Mouse (Mus musculus): ENCODE results near the gene Eif3k. TPM values are rescaled to one million over a fixed set of nuclear protein-coding genes. Genes with fewer than 3 reads are reported as not detected.

Gene Eif3k
- polyA plus RNA-seq (2012; rRNA removed): 411 and 463 TPM in 2 replicates

DNA sequence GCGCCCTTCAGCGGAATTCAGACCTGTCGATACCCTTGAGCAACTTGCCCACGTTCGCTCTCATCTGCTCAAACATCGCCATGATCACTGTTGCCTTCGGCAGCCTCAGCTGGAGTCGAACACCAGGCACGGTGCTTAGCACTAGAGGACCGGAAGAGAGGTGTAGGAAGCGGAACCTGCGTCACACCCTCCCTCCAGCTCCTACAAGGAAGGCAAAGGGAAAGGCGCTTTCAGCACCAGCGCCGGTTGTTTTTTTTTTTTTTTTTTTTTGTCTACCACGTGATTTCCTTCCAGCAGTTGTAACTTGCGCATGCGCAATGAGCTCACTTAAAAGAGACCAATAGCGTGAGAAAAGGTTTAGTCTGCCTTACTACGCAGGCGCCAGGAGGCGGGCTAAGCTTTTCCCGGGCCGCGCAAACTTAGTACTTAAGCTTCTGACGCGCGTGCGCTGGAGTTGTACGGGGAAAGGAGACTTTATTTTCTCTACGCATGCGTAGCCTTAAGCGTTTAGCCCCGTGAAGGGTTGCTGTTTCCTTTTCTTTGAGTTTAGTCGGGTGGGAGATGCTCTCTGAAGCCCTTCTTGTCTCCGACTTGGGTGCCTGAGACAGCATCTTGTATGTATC lies at the start of gene Eif3k, which contains the start of gene Map4k1:
Gene Eif3k (minus strand): TSS at position 214 of the 623 bp plus-strand sequence.
Gene Map4k1 (plus strand): TSS at position 400 of the 623 bp plus-strand sequence.
- DNase-seq (ENCODE audit: low read depth): peak; percentile 100
- peak; percentile 39; the same call in 1 of the 2 replicates for TF ChIP-seq POLR2A (IDR thresholded peaks at IDR 0.05; ENCODE audit: borderline replicate concordance, extremely low read depth, insufficient read depth, insufficient read length, poor library complexity, severe bottlenecking)
- no peak for TF ChIP-seq CTCF (IDR thresholded peaks at IDR 0.05; ENCODE audit: borderline replicate concordance, extremely low read depth, insufficient read depth, insufficient read length)

DNA sequence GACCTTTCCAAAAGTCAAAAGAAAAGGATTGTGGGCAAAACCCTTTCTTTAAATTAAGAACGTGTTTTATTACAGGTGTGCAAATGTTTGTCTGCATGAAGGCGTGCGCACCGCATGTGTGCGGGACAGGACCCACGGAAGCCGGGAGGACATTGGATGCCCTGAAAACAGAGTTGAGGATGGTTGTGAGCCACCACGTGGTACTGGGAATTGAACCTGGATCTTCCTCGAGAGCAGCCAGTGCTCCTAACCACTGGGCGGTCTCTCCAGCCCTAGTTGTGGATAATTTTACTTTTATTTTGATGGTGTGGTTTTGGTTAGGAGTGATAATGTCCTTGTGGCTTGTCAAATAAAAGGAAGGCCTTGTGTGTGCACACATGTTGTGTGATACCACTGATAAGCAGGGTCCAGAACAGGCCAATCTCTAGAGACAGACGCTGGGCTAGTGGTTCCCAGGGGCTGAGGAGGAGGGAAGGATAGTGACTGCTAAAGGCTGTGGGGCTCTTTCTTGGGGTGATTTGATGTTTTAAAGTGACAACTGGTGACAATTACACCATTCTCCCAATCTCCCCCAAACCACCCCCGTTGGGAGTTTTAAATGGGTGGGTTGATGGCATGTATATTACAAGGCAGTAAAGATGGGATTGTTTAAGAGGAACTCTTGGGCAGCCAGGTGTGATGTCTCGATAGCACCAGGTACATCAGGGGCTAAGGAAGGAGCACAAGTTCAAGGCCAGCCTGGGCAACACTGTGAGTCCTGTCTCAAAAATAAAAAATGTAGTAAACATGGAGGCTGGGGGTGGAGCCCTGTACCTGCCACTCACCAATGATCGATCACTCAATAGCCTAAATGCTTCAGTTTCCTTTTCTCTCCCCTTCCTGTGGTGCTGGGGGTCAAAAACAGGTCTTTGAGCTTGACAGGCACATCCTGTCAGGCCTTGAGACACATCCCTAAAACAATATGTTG lies 48.3 kb upstream of the Eif3k start:
- TF ChIP-seq CTCF (IDR thresholded peaks at IDR 0.05; ENCODE audit: borderline replicate concordance, extremely low read depth, insufficient read depth, insufficient read length) (no peak), POLR2A (IDR thresholded peaks at IDR 0.05; ENCODE audit: borderline replicate concordance, extremely low read depth, insufficient read depth, insufficient read length, poor library complexity, severe bottlenecking) (no peak)
- no peak for DNase-seq (ENCODE audit: low read depth)

DNA sequence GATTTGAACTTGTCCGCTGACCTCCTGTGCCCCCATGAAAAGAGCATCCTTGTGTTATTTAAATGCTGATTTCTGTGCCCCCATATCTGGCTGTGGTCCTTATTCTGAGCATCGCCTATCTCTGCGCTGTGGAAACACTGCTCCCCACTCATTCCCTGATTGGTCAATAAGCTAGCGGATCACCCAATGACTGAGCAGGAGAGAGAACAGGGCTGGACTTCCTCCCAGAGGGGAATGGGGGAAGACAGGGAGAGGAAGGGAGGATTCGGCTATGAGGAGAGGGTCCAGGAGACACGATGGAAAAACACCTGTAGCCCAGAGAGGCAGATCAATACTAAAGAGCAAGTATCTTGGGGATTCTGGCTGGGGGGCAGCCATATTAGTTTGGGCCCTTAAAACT lies 47.1 kb upstream of the Eif3k start:
- TF ChIP-seq CTCF (IDR thresholded peaks at IDR 0.05; ENCODE audit: borderline replicate concordance, extremely low read depth, insufficient read depth, insufficient read length): no peak

DNA sequence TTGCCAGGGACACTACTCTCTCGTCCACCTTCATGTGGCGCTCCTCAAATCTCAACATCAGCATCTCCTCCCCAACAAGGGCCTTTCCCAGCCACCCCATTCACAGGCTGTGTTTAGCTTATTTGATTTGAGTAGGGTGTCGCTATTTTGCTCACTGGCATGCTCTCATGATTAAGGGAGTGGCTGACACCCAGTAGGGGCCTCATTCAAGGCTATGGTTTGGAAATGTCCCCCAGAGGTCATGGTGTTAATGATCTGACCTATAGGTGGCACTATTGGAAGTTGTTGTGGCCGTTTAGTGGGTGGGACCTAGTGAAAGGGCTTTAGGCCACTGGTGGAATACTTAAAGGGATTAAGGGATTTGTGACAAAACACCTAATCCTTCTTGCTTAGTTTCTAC lies 45.1 kb upstream of the Eif3k start:
- TF ChIP-seq CTCF (IDR thresholded peaks at IDR 0.05; ENCODE audit: borderline replicate concordance, extremely low read depth, insufficient read depth, insufficient read length) (no peak), POLR2A (IDR thresholded peaks at IDR 0.05; ENCODE audit: borderline replicate concordance, extremely low read depth, insufficient read depth, insufficient read length, poor library complexity, severe bottlenecking) (no peak)
- DNase-seq (ENCODE audit: low read depth): no peak

More for the DNA sequence above, 47.1 kb upstream of the Eif3k start:
- DNase-seq (ENCODE audit: low read depth): no peak

DNA sequence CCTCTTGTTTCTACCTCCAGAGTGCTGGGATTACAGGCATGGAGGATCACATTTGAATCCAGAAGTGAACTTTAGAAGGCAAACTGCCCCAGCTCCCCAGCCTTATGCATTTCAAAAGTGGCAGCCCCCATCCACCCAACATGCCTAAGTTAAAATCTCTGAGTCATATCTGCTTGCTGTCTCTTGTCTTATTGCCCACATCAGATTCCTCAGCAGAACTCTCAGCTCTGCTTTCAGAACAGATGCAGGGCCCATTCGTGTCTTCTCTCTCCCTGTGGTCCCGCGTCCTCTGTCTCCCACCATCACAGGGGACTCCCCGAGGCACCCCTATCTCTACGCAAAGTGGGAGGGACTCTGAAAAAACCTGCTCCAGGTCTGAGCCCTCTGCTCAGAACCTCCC lies 44.5 kb upstream of the Eif3k start:
- DNase-seq (ENCODE audit: low read depth): no peak
- TF ChIP-seq CTCF (IDR thresholded peaks at IDR 0.05; ENCODE audit: borderline replicate concordance, extremely low read depth, insufficient read depth, insufficient read length) (no peak), POLR2A (IDR thresholded peaks at IDR 0.05; ENCODE audit: borderline replicate concordance, extremely low read depth, insufficient read depth, insufficient read length, poor library complexity, severe bottlenecking) (no peak)

DNA sequence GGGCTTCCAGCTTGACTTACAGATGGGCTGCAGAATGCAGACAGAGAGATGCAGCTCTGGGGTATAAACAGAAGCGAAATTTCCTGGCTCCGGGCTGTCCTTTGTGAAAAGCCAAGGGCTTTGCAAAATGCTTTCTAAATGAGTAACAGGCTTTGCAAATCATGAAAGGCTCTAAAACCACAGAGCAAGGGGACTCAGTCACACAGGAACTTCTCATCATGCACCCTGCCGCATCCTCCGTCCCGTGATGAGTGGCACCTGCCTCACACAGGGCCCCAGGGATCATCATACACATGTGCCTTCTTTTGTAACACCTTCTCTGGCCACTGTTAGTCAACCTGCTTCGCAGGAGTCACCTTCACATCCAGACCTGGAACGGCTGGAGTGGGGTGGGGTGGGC lies 43.9 kb upstream of the Eif3k start:
- DNase-seq (ENCODE audit: low read depth): no peak
- TF ChIP-seq CTCF (IDR thresholded peaks at IDR 0.05; ENCODE audit: borderline replicate concordance, extremely low read depth, insufficient read depth, insufficient read length) (no peak), POLR2A (IDR thresholded peaks at IDR 0.05; ENCODE audit: borderline replicate concordance, extremely low read depth, insufficient read depth, insufficient read length, poor library complexity, severe bottlenecking) (no peak)

GRCm38 (mm10) chr7:29023514-29023913 lies 41.9 kb upstream of the Eif3k start:
- TF ChIP-seq POLR2A (IDR thresholded peaks at IDR 0.05; ENCODE audit: borderline replicate concordance, extremely low read depth, insufficient read depth, insufficient read length, poor library complexity, severe bottlenecking) (no peak), CTCF (IDR thresholded peaks at IDR 0.05; ENCODE audit: borderline replicate concordance, extremely low read depth, insufficient read depth, insufficient read length) (no peak)

DNA sequence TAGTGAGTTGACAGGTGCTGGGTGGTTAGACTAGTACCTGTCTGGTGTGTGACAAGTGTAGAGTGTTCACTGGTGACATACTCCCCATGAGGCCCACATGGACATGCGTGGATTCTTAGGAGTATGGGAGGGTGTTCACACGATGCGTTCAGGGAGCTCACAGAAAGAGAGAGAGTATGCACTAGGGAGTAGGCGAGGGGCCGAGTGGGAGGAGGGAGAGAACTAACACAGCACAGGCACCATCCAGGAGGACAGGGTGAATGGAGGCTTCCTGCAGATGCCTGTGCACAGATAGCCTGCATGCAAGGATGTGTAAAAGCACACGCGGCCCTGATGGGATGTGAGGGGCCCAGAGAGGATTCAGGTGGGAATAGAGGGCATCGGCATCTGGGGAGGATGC lies 40.8 kb upstream of the Eif3k start:
- TF ChIP-seq POLR2A (IDR thresholded peaks at IDR 0.05; ENCODE audit: borderline replicate concordance, extremely low read depth, insufficient read depth, insufficient read length, poor library complexity, severe bottlenecking) (no peak), CTCF (IDR thresholded peaks at IDR 0.05; ENCODE audit: borderline replicate concordance, extremely low read depth, insufficient read depth, insufficient read length) (no peak)
- no peak for DNase-seq (ENCODE audit: low read depth)

More at GRCm38 (mm10) chr7:29023514-29023913, 41.9 kb upstream of the Eif3k start:
- DNase-seq (ENCODE audit: low read depth): no peak

GRCm38 (mm10) chr7:29019447-29020220 lies 38.0 kb upstream of the Eif3k start:
- no peak for TF ChIP-seq CTCF (IDR thresholded peaks at IDR 0.05; ENCODE audit: borderline replicate concordance, extremely low read depth, insufficient read depth, insufficient read length)
- TF ChIP-seq POLR2A (IDR thresholded peaks at IDR 0.05; ENCODE audit: borderline replicate concordance, extremely low read depth, insufficient read depth, insufficient read length, poor library complexity, severe bottlenecking): no peak
- DNase-seq (ENCODE audit: low read depth): peak; percentile 29

DNA sequence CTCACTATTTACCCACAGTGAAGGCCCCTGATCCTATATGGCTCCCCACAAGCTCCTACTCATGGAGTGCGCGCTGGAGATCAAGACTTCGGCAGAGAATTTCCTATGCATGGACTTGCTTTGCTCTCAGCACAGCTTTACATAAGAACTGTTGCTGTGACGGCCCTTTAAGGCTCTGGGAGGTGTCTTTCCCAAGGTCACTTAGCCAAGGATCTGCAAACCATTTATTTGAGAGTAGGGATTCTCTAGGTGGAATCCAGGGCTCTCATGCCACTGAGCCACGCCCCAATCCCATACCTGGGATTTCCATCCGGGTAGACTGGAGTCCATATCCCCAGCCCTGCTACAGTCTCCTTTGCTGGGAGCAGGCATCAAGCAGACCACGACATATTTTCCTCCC lies 35.6 kb upstream of the Eif3k start:
- DNase-seq (ENCODE audit: low read depth): no peak

DNA sequence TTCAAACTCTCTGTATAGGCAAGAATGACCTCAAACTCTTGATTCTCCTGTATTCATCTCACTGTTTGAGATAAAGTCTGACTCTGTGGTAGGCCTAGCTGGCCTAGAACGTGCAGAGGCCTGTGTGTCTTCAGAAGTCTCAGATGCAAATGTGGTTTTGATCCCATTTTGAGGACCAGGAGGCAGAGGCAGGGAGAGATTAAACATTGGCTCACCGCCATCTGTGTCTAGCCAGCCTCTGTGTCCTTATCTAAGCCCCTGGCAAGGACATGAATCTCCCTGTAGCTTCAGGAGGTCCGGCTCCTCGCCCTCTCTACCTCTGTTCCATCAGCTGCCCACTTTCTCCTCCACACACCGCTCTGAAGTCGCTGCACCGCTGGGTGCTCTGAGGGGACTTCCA lies 34.8 kb upstream of the Eif3k start:
- no peak for TF ChIP-seq CTCF (IDR thresholded peaks at IDR 0.05; ENCODE audit: borderline replicate concordance, extremely low read depth, insufficient read depth, insufficient read length)
- no peak for TF ChIP-seq POLR2A (IDR thresholded peaks at IDR 0.05; ENCODE audit: borderline replicate concordance, extremely low read depth, insufficient read depth, insufficient read length, poor library complexity, severe bottlenecking)
- no peak for DNase-seq (ENCODE audit: low read depth)

More for the DNA sequence above, 35.6 kb upstream of the Eif3k start:
- TF ChIP-seq POLR2A (IDR thresholded peaks at IDR 0.05; ENCODE audit: borderline replicate concordance, extremely low read depth, insufficient read depth, insufficient read length, poor library complexity, severe bottlenecking): no peak
- TF ChIP-seq CTCF (IDR thresholded peaks at IDR 0.05; ENCODE audit: borderline replicate concordance, extremely low read depth, insufficient read depth, insufficient read length): no peak
